Mouse (Mus musculus): ENCODE results near the gene Entpd3.

GRCm38 (mm10) chr9:120586546-120586945 lies 46.9 kb downstream of the Entpd3 start:
- TF ChIP-seq POLR2A (IDR thresholded peaks at IDR 0.05; ENCODE audit: low read depth, low read length) (no peak), CTCF (IDR thresholded peaks at IDR 0.05; ENCODE audit: extremely low read depth, insufficient read depth, insufficient read length, insufficient replicate concordance) (peak; percentile 38; the same call in 1 of the 2 replicates)

All from spleen, adult 2 months (tissue).